Mouse (Mus musculus) leukemia stem cell, adult 10-12 weeks (primary cell): Measurements from ENCODE around the gene Gls. TPM values are rescaled to one million over a fixed set of nuclear protein-coding genes. Genes with fewer than 3 reads are reported as not detected.

Experiments used
- polyA plus RNA-seq: library from polyadenylated mRNA; stranded (reverse); fragments of >175 nt; gene quantifications from 2 replicates; pipeline ENCODE4 v1.2.3, GENCODE M21; 2012; ENCODE audit warnings: low replicate concordance

Gls gene
- 97.6 and 116 TPM in 2 replicates for polyA plus RNA-seq

DNA sequence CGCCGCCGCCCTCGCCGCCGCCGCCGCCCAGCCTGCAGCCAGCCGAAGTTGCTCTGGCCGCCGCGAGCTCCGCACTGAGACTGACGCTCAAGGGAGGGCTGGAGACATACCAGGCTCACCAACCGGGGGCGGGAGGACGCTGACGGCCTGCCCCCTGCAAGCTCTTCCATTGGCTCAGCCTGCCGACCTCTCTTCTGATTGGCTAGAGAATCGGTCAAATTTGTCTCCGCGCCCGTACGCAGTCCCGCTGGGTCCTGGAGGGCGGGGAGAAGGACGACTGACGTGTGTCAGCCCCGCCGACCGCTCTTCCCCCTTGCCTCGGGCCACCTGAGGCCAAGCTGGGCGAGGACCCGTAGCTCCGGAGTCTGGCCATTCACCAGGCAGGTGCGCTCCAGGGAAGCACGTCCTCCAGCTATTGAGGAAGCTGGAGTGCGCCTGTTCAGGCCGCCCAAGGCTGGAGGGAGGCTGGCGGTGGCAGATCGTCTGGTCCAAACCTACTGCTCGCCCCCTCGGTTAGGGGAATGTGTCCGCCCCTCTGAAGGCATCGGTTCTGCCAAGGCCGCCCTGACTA, at the start of gene Gls:
Gls (minus strand) TSS at position 90 of the 571 bp plus-strand sequence.

DNA sequence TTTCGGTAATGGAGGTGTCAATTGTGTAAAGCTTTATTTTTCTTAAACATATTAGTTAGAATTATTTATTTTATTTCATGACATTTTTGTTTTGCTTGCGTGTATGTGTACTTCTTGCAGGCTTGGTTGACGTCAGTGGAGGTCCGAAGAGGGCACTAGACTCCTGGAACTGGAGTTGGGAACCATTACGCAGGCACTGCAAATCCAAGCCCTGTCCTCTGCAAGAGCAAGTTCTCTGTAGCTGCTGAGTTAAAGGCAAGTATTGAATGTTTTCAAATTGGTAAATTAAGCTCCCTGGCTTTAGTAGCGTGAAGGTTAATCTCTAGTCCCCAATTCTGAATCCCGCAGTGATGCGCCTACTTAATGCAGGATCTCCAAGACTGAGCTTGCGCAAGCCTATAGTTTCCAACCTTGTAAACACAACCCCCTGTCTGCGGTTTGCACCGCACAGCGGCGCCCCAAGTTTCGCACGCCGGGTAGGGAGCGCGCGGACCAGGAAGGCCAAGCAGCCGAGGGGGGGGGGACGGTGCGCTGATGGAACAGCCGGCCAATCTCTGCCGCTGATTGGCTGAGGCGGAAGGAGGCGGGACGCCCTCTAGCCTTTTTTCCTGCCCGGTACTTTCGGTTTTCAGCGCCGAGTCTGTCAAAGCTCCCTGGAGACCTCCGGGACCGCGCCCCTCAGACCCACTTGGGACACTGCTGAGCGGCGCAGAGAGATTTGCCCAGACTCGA, 114.0 kb downstream of the Gls start, which contains the start of gene Stat1:
Stat1 (plus strand) TSS at position 581 of the 732 bp plus-strand sequence.

Other genes with a start within 250 kb of the Gls start
- gene Stat4, start 246.1 kb downstream of the Gls start, polyA plus RNA-seq = 0.23 TPM in 1 of 2 replicates, not detected in the other
- gene Stat1, start 113.8 kb downstream of the Gls start, polyA plus RNA-seq = 4.6 and 41.9 TPM in 2 replicates